Mouse (Mus musculus): ENCODE measurements around the gene Cemip. TPM values are rescaled to one million over a fixed set of nuclear protein-coding genes. Genes with fewer than 3 reads are reported as not detected.
"Not testable (repeated sequence)": the region's sequence is repeated elsewhere in the genome, so short reads cannot be mapped to it uniquely, and the experiment has no call there.

Cemip gene
- polyA plus RNA-seq, 1 experiment from 2014 or later = 1.1 TPM

GRCm38 (mm10) chr7:83896077-83896740, 190.1 kb downstream of the Cemip start:
- H3K4me2 ChIP-seq (ENCODE audit: low read depth, low read length) = no peak overlapping the region

GRCm38 (mm10) chr7:83894348-83894747, 192.0 kb downstream of the Cemip start:
- peaks cover 47% of the 10 kb centered on the region for H3K36me3 ChIP-seq (ENCODE audit: control insufficient read depth, insufficient read depth, low read length)
- no peaks in the 10 kb centered on the region for H3K9me3 ChIP-seq (ENCODE audit: control insufficient read depth, low read length)
- H3K4me1 ChIP-seq (ENCODE audit: control insufficient read depth, insufficient read depth, low read length) = peaks cover 8% of the 10 kb centered on the region; the same call in 1 of the 2 replicates
- no peak for DNase-seq (ENCODE audit: low spot score)
- H3K27ac ChIP-seq (replicated peaks; ENCODE audit: low read depth, low read length) = no peak overlapping the region
- no peak overlapping the region for H3K4me2 ChIP-seq (ENCODE audit: low read depth, low read length)
- ATAC-seq (ENCODE audit: low read depth) = no peak
- 87% methylated on average over 1 of the region's 1 CpGs for WGBS
- no peak overlapping the region for H3K9ac ChIP-seq (ENCODE audit: low read depth, low read length)
- no peak overlapping the region for H3K4me3 ChIP-seq (ENCODE audit: low read depth, low read length)
- no peaks in the 10 kb centered on the region for H3K27me3 ChIP-seq (replicated peaks; ENCODE audit: control insufficient read depth, insufficient read depth, low read length)

More at GRCm38 (mm10) chr7:83896077-83896740, 190.1 kb downstream of the Cemip start:
- Histone ChIP-seq H3K9ac (ENCODE audit: low read depth, low read length) (no peak overlapping the region), H3K36me3 (ENCODE audit: control insufficient read depth, insufficient read depth, low read length) (peaks cover 65% of the 10 kb centered on the region), H3K27ac (replicated peaks; ENCODE audit: low read depth, low read length) (no peak overlapping the region), H3K27me3 (replicated peaks; ENCODE audit: control insufficient read depth, insufficient read depth, low read length) (no peaks in the 10 kb centered on the region), H3K9me3 (ENCODE audit: control insufficient read depth, low read length) (no peaks in the 10 kb centered on the region), H3K4me3 (ENCODE audit: low read depth, low read length) (no peak overlapping the region), H3K4me1 (ENCODE audit: control insufficient read depth, insufficient read depth, low read length) (peaks cover 8% of the 10 kb centered on the region; the same call in 1 of the 2 replicates)
- 91% methylated on average over 5 of the region's 5 CpGs for whole genome bisulfite sequencing
- ATAC-seq (ENCODE audit: low read depth) (no peak), DNase-seq (ENCODE audit: low spot score) (no peak)

- ATAC-seq (ENCODE audit: low read depth) (no peak), DNase-seq (ENCODE audit: low spot score) (no peak)
- peak overlapping the region; percentile 71 for H3K4me2 ChIP-seq (ENCODE audit: low read depth, low read length)
- peaks cover 27% of the 10 kb centered on the region for H3K36me3 ChIP-seq (ENCODE audit: control insufficient read depth, insufficient read depth, low read length)
- H3K4me3 ChIP-seq (ENCODE audit: low read depth, low read length) = peak overlapping the region; percentile 80
- peak overlapping the region; percentile 89 for H3K27ac ChIP-seq (replicated peaks; ENCODE audit: low read depth, low read length)
- H3K4me1 ChIP-seq (ENCODE audit: control insufficient read depth, insufficient read depth, low read length) = peaks cover 8% of the 10 kb centered on the region; the same call in 1 of the 2 replicates
- WGBS = under 1% methylated on average over 20 of the region's 21 CpGs
- peak overlapping the region; percentile 80 for H3K9ac ChIP-seq (ENCODE audit: low read depth, low read length)
- H3K9me3 ChIP-seq (ENCODE audit: control insufficient read depth, low read length) = no peaks in the 10 kb centered on the region
- no peaks in the 10 kb centered on the region for H3K27me3 ChIP-seq (replicated peaks; ENCODE audit: control insufficient read depth, insufficient read depth, low read length)
These were observed 194.0 kb downstream of the Cemip start for GRCm38 (mm10) chr7:83892333-83892669.

- peak overlapping the region; percentile 71 for H3K4me2 ChIP-seq (ENCODE audit: low read depth, low read length)
- ATAC-seq (ENCODE audit: low read depth) (peak; percentile 98), DNase-seq (ENCODE audit: low spot score) (peak; percentile 99)
- H3K9me3 ChIP-seq (ENCODE audit: control insufficient read depth, low read length) = no peaks in the 10 kb centered on the region
- H3K4me3 ChIP-seq (ENCODE audit: low read depth, low read length) = peak overlapping the region; percentile 80
- peaks cover 8% of the 10 kb centered on the region; the same call in 1 of the 2 replicates for H3K4me1 ChIP-seq (ENCODE audit: control insufficient read depth, insufficient read depth, low read length)
- WGBS = 6% methylated on average over 25 of the region's 44 CpGs
- H3K9ac ChIP-seq (ENCODE audit: low read depth, low read length) = peak overlapping the region; percentile 80
- peak overlapping the region; percentile 89 for H3K27ac ChIP-seq (replicated peaks; ENCODE audit: low read depth, low read length)
- H3K27me3 ChIP-seq (replicated peaks; ENCODE audit: control insufficient read depth, insufficient read depth, low read length) = no peaks in the 10 kb centered on the region
- peaks cover 23% of the 10 kb centered on the region for H3K36me3 ChIP-seq (ENCODE audit: control insufficient read depth, insufficient read depth, low read length)
These were observed 194.6 kb downstream of the Cemip start for GRCm38 (mm10) chr7:83891433-83892332.

- H3K4me1 ChIP-seq (ENCODE audit: control insufficient read depth, insufficient read depth, low read length); H3K27me3 ChIP-seq (replicated peaks; ENCODE audit: control insufficient read depth, insufficient read depth, low read length); H3K9ac ChIP-seq (ENCODE audit: low read depth, low read length); DNase-seq (ENCODE audit: low spot score); ATAC-seq (ENCODE audit: low read depth); H3K27ac ChIP-seq (replicated peaks; ENCODE audit: low read depth, low read length); H3K4me3 ChIP-seq (ENCODE audit: low read depth, low read length); H3K4me2 ChIP-seq (ENCODE audit: low read depth, low read length); H3K36me3 ChIP-seq (ENCODE audit: control insufficient read depth, insufficient read depth, low read length); H3K9me3 ChIP-seq (ENCODE audit: control insufficient read depth, low read length): not testable (repeated sequence)
- 88% methylated on average over 5 of the region's 5 CpGs for WGBS
These were observed 196.4 kb downstream of the Cemip start for GRCm38 (mm10) chr7:83889946-83890345.

GRCm38 (mm10) chr7:83889383-83889782, 196.9 kb downstream of the Cemip start:
- no peak for ATAC-seq (ENCODE audit: low read depth)

GRCm38 (mm10) chr7:83886366-83887129, 199.8 kb downstream of the Cemip start:
- H3K9ac ChIP-seq (ENCODE audit: low read depth, low read length) = no peak overlapping the region
- H3K4me1 ChIP-seq (ENCODE audit: control insufficient read depth, insufficient read depth, low read length) = peaks cover 16% of the 10 kb centered on the region
- no peak overlapping the region for H3K4me3 ChIP-seq (ENCODE audit: low read depth, low read length)
- ATAC-seq (ENCODE audit: low read depth) (no peak), DNase-seq (ENCODE audit: low spot score) (no peak)
- H3K4me2 ChIP-seq (ENCODE audit: low read depth, low read length) = no peak overlapping the region
- H3K27ac ChIP-seq (replicated peaks; ENCODE audit: low read depth, low read length) = no peak overlapping the region
- 93% methylated on average over 6 of the region's 6 CpGs for WGBS
- no peaks in the 10 kb centered on the region for H3K9me3 ChIP-seq (ENCODE audit: control insufficient read depth, low read length)
- H3K27me3 ChIP-seq (replicated peaks; ENCODE audit: control insufficient read depth, insufficient read depth, low read length) = no peaks in the 10 kb centered on the region
- 0 out of 2 replicates have a peak, but pooled peaks cover 7% of the 10 kb centered on the region for H3K36me3 ChIP-seq (ENCODE audit: control insufficient read depth, insufficient read depth, low read length)

More at GRCm38 (mm10) chr7:83889383-83889782, 196.9 kb downstream of the Cemip start:
- no peaks in the 10 kb centered on the region for H3K9me3 ChIP-seq (ENCODE audit: control insufficient read depth, low read length)
- H3K4me1 ChIP-seq (ENCODE audit: control insufficient read depth, insufficient read depth, low read length) = peaks cover 12% of the 10 kb centered on the region
- peak; percentile 45 for DNase-seq (ENCODE audit: low spot score)
- no peak overlapping the region; the same call in 1 of the 2 replicates for H3K27ac ChIP-seq (replicated peaks; ENCODE audit: low read depth, low read length)
- H3K9ac ChIP-seq (ENCODE audit: low read depth, low read length) = no peak overlapping the region
- H3K4me2 ChIP-seq (ENCODE audit: low read depth, low read length) = no peak overlapping the region
- WGBS = 39% methylated on average over 3 of the region's 3 CpGs
- H3K4me3 ChIP-seq (ENCODE audit: low read depth, low read length) = no peak overlapping the region
- H3K36me3 ChIP-seq (ENCODE audit: control insufficient read depth, insufficient read depth, low read length) = 0 out of 2 replicates have a peak, but pooled peaks cover under 1% of the 10 kb centered on the region
- no peaks in the 10 kb centered on the region for H3K27me3 ChIP-seq (replicated peaks; ENCODE audit: control insufficient read depth, insufficient read depth, low read length)

- peaks cover 24% of the 10 kb centered on the region for H3K4me1 ChIP-seq (ENCODE audit: control insufficient read depth, insufficient read depth, low read length)
- H3K9me3 ChIP-seq (ENCODE audit: control insufficient read depth, low read length) = no peaks in the 10 kb centered on the region
- no peak overlapping the region for H3K4me3 ChIP-seq (ENCODE audit: low read depth, low read length)
- ATAC-seq (ENCODE audit: low read depth) (no peak), DNase-seq (ENCODE audit: low spot score) (no peak)
- H3K27me3 ChIP-seq (replicated peaks; ENCODE audit: control insufficient read depth, insufficient read depth, low read length) = no peaks in the 10 kb centered on the region
- H3K27ac ChIP-seq (replicated peaks; ENCODE audit: low read depth, low read length) = no peak overlapping the region
- 0 out of 2 replicates have a peak, but pooled peaks cover 7% of the 10 kb centered on the region for H3K36me3 ChIP-seq (ENCODE audit: control insufficient read depth, insufficient read depth, low read length)
- no peak overlapping the region for H3K9ac ChIP-seq (ENCODE audit: low read depth, low read length)
- no peak overlapping the region for H3K4me2 ChIP-seq (ENCODE audit: low read depth, low read length)
- 89% methylated on average over 4 of the region's 4 CpGs for WGBS
These were observed 200.5 kb downstream of the Cemip start for GRCm38 (mm10) chr7:83885835-83886234.
